Mouse (Mus musculus) embryonic facial prominence, embryonic 15.5 days (tissue): ENCODE data around the gene Col9a3. TPM values are rescaled to one million over a fixed set of nuclear protein-coding genes. Genes with fewer than 3 reads are reported as not detected.

ENCODE experiments used
- ATAC-seq: fragments of 200-750 bp; cut with Nextera tagmentation; 2 replicates; pipeline ENCODE4 v1.8.0; 2017; ENCODE audit warnings: low read depth, moderate TSS enrichment; ENCODE audit not compliant: insufficient number of reproducible peaks, low FRiP score, low TSS enrichment
- H3K27ac ChIP-seq: fragments of 300-500 bp; sonication (generic); replicated peaks from 2 replicates; pipeline ENCODE4 v1.5.1; 2015; ENCODE audit warnings: mild to moderate bottlenecking, inconsistent platforms
- H3K27me3 ChIP-seq: fragments of 300-500 bp; sonication (generic); 2 replicates; pipeline ENCODE4 v1.6.1; 2015; ENCODE audit warnings: inconsistent platforms
- H3K36me3 ChIP-seq: fragments of 300-500 bp; sonication (generic); 2 replicates; pipeline ENCODE4 v1.6.1; 2015; ENCODE audit warnings: mild to moderate bottlenecking, inconsistent platforms
- H3K4me1 ChIP-seq: fragments of 300-500 bp; sonication (generic); 2 replicates; pipeline ENCODE4 v1.6.1; 2015; ENCODE audit warnings: inconsistent platforms
- H3K4me2 ChIP-seq: fragments of 300-500 bp; sonication (generic); replicated peaks from 2 replicates; pipeline ENCODE4 v1.6.1; 2015; ENCODE audit warnings: mild to moderate bottlenecking, inconsistent platforms
- H3K4me3 ChIP-seq: fragments of 300-500 bp; sonication (generic); replicated peaks from 2 replicates; pipeline ENCODE4 v1.5.1; 2015; ENCODE audit warnings: mild to moderate bottlenecking, inconsistent platforms
- H3K9ac ChIP-seq: fragments of 300-500 bp; sonication (generic); 2 replicates; pipeline ENCODE4 v1.6.1; 2015; ENCODE audit warnings: inconsistent platforms
- H3K9me3 ChIP-seq: fragments of 300-500 bp; sonication (generic); replicated peaks from 2 replicates; pipeline ENCODE4 v1.6.1; 2016; ENCODE audit warnings: inconsistent platforms
- WGBS: fragments of 180-500 bp; shearing (Covaris S2); methylation state at CpG from one replicate; pipeline ENCODE4 v1.1.7; 2015; 5-methylcytosine and 5-hydroxymethylcytosine counted together
- polyA plus RNA-seq: library from polyadenylated mRNA; unstranded; fragments of >200 nt; fragmentation: Nextera tagmentation; extraction: Ambion mirVana; gene quantifications from 2 replicates; pipeline ENCODE4 v1.2.1, GENCODE M21; 2015

Col9a3 gene
- polyA plus RNA-seq, 1 experiment from 2014 or later, result 216 TPM

DNA sequence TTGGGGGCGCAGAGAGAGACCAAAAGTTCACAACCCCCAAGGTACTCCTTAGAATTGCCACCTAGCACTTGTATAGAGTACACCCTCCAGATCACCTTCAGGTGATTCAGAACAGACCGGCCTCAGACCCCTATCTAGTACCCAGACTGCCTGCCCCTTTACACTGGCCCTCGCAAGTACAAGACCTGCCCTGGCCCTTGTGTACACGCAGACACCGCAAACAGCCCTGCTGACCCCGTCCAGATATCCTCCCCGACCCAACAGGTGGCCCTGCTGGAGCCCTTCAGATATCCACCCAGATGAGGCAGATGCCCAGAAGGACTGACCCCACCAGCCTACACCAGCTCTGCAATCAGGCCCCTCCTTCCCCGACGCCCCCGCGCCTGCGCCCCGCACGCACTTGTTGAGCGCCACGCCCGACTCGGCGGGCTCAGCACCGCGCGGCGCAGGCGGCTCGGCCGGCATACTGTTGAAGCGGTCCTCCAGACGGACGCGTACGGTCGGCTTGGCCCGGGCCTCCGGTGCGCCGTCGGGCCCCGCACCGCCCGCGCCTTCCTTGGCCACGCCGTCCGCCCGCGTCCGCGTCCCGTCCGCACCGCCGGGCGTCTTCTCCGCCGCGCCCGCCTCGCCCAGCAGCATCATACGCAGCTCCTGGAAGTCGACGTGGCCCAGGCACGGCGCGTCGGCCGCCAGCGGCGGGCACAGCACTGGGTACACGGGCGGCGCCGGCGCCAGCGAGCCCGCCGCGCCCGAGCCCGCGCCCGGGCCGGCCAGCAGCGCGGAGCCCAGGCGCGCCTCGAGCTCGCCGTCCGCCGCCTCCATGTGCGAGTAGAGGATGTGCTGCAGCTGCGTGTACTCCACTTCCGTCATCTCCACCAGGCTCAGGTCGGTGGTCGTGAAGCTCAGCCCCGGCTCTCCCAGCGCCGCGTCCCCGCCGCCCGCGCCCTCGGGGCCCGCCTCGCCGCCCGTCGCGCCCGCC is 44.3 kb downstream of the Col9a3 start:
- peak overlapping the region; percentile 44 for H3K4me3 ChIP-seq
- H3K27me3 ChIP-seq, result peaks cover 56% of the 10 kb centered on the region
- H3K9me3 ChIP-seq, result peaks cover 17% of the 10 kb centered on the region
- 3% methylated on average over 107 of the region's 112 CpGs for WGBS
- peaks cover 8% of the 10 kb centered on the region; the same call in 1 of the 2 replicates for H3K4me1 ChIP-seq
- no peak overlapping the region for H3K27ac ChIP-seq
- ATAC-seq, result peak; percentile 77
- H3K4me2 ChIP-seq, result peak overlapping the region; percentile 56
- H3K9ac ChIP-seq, result no peak overlapping the region
- no peaks in the 10 kb centered on the region for H3K36me3 ChIP-seq

DNA sequence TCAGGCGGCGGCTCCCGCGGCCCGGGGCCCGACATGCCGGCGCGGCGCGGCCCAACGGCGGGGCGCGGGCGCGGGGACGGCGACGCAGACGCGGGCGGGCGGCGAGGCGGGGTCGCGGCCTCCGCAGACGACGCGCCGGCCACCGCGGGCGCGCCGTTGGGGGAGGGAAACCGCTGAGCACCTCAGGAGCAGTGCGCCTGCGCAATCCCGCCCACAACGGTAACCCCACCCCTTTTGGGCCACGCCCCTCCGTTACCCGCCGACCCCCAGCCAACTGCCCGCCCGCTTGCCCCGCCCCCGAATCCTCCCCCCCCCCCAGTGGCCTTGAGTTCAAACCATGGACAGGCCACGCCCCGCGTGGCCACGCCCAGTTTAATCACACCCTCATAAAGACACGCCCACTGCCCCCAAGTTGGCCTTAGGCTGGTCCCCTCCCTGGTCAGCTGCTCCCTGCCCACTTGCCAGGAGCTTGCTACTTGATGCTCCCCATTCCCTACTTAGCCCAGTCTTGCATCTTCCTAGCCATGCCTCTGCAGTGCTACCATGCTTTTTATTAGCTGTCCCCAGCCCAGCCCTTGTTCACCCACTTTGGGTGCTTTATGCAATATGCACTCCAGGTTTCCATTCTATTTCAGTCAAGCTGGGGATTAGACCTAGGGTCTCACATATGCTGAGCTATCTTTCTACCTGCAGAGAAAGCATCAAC is 45.1 kb downstream of the Col9a3 start, which contains the start of gene Tcfl5:
TSS of gene Tcfl5 (minus strand) at position 154 of the 706 bp plus-strand sequence.
- no peak for ATAC-seq
- H3K4me2 ChIP-seq, result peak within 1 kb of the TSS; percentile 56
- H3K9me3 ChIP-seq, result peaks cover 17% of the 10 kb centered on the region
- no peak within 1 kb of the TSS for H3K27ac ChIP-seq
- peaks cover 60% of the 10 kb centered on the region for H3K27me3 ChIP-seq
- WGBS, result 3% methylated on average over 16 of the region's 56 CpGs
- peaks cover 8% of the 10 kb centered on the region; the same call in 1 of the 2 replicates for H3K4me1 ChIP-seq
- H3K9ac ChIP-seq, result no peak within 1 kb of the TSS
- peak within 1 kb of the TSS; percentile 44 for H3K4me3 ChIP-seq
- H3K36me3 ChIP-seq, result no peaks in the 10 kb centered on the region

DNA sequence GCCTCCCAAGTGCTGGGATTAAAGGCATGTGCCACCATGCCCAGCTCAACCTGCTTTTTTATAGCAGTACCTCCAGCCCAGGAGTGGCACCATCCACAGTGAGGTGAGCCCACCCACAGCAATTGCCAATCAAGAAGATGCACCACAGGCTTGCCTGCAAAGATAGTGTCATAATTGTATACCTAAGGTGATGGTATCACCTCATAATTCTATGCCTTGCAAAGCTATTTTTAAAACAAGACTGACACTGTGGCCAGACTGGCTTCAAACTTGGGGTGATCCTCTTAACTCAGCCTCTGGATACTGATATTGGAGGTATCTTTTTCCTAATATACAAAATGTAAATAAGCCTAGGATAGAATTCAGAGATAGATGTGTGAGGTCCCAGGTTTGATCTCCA is 46.0 kb downstream of the Col9a3 start:
- Histone ChIP-seq H3K4me1 (peaks cover 8% of the 10 kb centered on the region; the same call in 1 of the 2 replicates), H3K9me3 (peaks cover 17% of the 10 kb centered on the region), H3K9ac (no peak overlapping the region), H3K4me2 (no peak overlapping the region), H3K36me3 (no peaks in the 10 kb centered on the region), H3K27me3 (peaks cover 60% of the 10 kb centered on the region), H3K27ac (no peak overlapping the region), H3K4me3 (no peak overlapping the region)
- ATAC-seq, result no peak

DNA sequence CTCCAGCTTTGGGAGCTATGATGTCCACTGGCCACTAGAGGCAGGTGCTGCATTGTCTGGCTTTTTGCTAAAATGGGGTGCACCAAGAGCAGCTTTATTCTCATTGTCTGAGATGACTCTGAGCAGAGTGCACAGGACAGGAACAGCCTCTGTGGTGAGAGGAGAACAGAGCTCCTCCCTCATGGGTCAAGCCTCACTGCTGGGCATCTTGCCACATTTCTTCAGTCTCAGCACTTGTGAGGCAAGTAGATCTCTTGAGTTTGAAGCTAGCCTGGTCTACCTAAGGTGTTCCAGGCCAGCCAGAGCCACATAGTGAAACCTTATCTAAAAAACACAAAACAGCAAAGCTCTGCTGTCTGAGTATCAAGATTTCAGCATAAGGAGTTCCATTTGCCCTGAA is 49.3 kb downstream of the Col9a3 start:
- ATAC-seq, result no peak
- Histone ChIP-seq H3K4me2 (no peak overlapping the region), H3K4me3 (no peak overlapping the region), H3K36me3 (no peaks in the 10 kb centered on the region), H3K27ac (no peak overlapping the region), H3K27me3 (peaks cover 35% of the 10 kb centered on the region), H3K9ac (no peak overlapping the region), H3K9me3 (peaks cover 17% of the 10 kb centered on the region), H3K4me1 (peaks cover 4% of the 10 kb centered on the region; the same call in 1 of the 2 replicates)

DNA sequence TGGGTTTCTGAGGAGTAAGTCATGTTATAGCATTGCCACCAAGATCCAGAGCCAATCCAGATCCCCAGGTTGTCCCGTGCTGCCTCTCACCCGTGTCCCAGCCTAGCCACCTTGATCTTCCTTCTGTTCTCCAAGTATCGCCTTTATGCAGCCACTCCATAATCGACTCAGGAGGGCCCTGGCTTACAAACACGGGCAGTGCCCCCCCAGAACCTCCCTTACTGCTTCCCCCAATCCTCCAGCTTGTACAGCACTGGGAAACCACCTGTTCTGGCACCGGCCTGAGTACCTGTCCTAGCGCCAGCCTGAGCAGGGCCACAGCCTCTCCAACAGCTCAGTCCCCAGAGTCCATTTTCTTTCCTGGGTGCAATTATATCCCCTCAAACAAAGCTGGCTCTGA is 57.1 kb downstream of the Col9a3 start:
- Histone ChIP-seq H3K27me3 (no peaks in the 10 kb centered on the region), H3K9ac (no peak overlapping the region), H3K9me3 (no peaks in the 10 kb centered on the region), H3K4me1 (peaks cover 6% of the 10 kb centered on the region), H3K27ac (no peak overlapping the region), H3K4me3 (no peak overlapping the region), H3K4me2 (no peak overlapping the region), H3K36me3 (no peaks in the 10 kb centered on the region)
- WGBS, result 81% methylated on average over 7 of the region's 7 CpGs
- no peak for ATAC-seq

DNA sequence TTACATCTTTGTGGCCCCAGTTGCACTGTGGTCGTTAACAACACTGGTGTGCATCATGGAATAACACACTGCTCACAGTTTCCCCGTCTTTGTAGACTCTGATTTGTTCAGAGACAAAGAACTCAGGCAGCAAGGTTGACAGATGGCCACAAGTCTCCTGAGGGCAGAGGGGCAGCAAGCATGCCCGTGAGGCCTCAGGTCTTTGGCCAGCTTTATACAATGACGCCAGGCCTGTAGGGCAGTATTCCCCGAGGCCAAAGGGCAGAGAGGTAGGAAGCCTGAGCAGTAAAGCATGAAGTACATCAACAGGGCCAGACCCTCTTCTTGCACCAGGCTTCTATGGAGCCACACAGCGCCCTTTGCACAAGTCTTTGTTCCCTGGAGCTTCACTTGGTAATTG is 57.6 kb downstream of the Col9a3 start:
- H3K4me1 ChIP-seq, result peaks cover 8% of the 10 kb centered on the region
- H3K4me3 ChIP-seq, result no peak overlapping the region
- no peak overlapping the region for H3K27ac ChIP-seq
- no peak for ATAC-seq
- H3K9me3 ChIP-seq, result no peaks in the 10 kb centered on the region
- H3K4me2 ChIP-seq, result no peak overlapping the region
- H3K27me3 ChIP-seq, result no peaks in the 10 kb centered on the region
- H3K36me3 ChIP-seq, result no peaks in the 10 kb centered on the region
- WGBS, result 59% methylated on average over 6 of the region's 6 CpGs
- H3K9ac ChIP-seq, result no peak overlapping the region

DNA sequence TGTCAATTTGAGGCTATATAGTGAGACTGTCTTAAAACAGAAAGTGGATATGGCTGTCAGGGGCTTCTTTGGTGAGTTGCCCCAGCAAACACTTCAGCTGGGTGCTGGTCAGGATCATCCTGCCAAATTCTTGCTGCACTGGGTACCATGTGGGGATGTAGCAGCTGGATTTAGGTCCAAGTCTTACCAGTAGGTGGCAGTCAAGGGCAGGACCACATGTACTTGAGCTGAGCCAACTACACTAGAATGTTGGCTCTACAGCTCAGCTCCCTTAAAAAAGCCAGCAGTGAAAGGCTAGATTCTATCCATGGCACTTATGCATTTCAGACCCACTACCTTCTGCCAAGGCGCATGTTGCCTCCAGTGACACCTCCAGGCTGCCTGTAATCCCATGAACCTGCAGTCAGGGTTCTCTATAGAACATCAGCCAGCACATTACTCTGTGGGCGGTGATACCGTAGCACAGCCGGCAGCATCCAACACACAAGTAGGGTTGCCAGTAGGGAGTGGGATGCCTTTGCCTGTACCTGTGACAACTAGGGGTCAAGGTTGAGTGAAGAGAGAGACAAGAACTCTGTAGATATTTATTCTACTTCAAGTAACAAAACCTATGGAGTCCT is 59.9 kb downstream of the Col9a3 start:
- Histone ChIP-seq H3K9ac (no peak overlapping the region), H3K4me3 (no peak overlapping the region), H3K9me3 (no peaks in the 10 kb centered on the region), H3K4me1 (peaks cover 8% of the 10 kb centered on the region), H3K4me2 (no peak overlapping the region), H3K27ac (no peak overlapping the region), H3K36me3 (peaks cover 14% of the 10 kb centered on the region; the same call in 1 of the 2 replicates), H3K27me3 (0 out of 2 replicates have a peak, but pooled peaks cover 3% of the 10 kb centered on the region)
- 75% methylated on average over 4 of the region's 4 CpGs for WGBS
- ATAC-seq, result no peak

DNA sequence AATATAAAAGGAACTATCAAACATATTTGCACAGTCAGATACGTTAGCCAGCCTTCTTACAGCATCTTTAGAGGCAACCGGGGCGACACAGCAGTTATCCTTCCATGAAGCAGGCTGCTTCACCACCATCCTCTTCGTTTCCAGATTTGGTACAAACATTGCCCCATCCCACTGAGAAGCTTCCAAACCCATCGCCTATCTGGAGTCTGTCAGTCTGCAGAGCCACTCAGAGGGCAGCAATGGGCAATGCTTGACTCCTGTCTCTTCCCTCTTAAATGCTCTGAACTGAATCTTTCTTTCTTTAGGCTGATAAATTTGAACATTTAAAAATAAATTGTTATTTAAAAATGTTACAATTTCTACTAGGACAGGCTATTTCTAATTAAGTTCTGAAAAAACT is 60.8 kb downstream of the Col9a3 start:
- Histone ChIP-seq H3K4me2 (no peak overlapping the region), H3K4me3 (no peak overlapping the region), H3K9me3 (no peaks in the 10 kb centered on the region), H3K36me3 (peaks cover 14% of the 10 kb centered on the region; the same call in 1 of the 2 replicates), H3K4me1 (peaks cover 8% of the 10 kb centered on the region), H3K27ac (no peak overlapping the region), H3K27me3 (0 out of 2 replicates have a peak, but pooled peaks cover 3% of the 10 kb centered on the region), H3K9ac (no peak overlapping the region)
- no peak for ATAC-seq
- WGBS, result 88% methylated on average over 5 of the region's 5 CpGs

DNA sequence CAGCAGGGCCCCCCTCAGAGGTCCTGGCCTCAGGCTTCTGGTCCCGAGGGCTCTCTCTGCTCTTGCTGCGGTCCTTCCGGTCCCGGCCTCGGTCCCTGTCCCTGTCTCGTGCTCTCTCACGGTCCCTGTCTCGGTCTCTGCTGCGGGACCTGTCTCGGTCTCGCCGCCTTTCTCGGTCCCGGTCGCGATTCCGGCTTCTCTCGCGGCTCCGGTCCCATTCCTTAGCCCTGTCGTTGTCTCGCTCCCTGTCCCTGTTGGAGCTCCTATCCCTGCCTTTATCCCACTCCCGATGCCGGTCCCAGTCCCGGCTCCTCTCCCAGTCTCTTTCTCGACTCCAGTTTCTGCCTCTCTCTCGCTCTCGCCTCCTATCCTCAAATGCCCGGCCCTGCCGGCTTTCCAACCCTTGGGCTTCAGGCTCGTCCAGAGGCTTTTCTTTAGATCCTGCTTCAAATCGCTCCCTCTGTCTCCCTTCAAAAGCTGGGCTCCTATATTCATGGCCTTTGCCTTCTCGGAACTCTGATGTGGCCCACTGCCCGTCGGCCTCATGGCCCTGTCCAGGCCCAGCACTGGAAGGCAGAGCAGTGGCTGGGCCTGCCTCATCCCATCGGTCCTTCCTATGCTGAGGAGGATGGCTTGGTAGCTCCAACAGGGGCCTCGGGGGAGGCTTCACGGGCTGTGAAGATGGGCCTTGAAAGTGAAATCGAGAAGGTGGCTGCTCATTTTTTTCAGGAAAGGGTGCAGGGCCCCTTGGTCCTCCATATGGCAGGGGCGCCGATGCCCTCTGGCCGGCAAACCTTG is 62.0 kb downstream of the Col9a3 start:
- 23% methylated on average over 42 of the region's 42 CpGs for WGBS
- peak overlapping the region; percentile 15 for H3K4me3 ChIP-seq
- no peak for ATAC-seq

DNA sequence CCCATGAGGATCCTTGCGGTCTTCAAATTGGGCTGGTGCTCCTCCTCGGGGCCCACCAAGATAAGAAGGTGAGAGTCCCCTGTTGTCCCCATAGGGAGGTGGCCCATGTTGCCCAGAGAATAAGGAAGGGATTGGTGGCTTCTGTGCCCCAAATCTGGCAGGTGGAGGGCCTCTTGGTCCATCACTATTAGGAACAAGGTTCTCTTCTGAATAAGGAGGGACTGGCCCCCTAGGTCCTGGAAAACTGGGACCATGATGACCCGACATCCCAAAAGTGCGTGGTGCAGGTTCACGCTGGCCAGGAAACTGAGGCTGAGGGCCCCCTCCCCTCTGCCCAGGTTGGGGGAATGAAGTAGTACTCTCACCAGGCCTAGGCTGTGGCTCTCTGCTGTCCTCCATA is 62.9 kb downstream of the Col9a3 start:
- Histone ChIP-seq H3K27ac (no peak overlapping the region), H3K4me1 (peaks cover 8% of the 10 kb centered on the region), H3K36me3 (peaks cover 22% of the 10 kb centered on the region), H3K4me2 (no peak overlapping the region), H3K9me3 (no peaks in the 10 kb centered on the region), H3K4me3 (no peak overlapping the region), H3K27me3 (0 out of 2 replicates have a peak, but pooled peaks cover 3% of the 10 kb centered on the region), H3K9ac (no peak overlapping the region)
- no peak for ATAC-seq
- WGBS, result 95% methylated on average over 5 of the region's 5 CpGs

More for the DNA sequence above, 62.0 kb downstream of the Col9a3 start:
- H3K4me1 ChIP-seq, result peaks cover 8% of the 10 kb centered on the region
- H3K9ac ChIP-seq, result peak overlapping the region; percentile 12; the same call in 1 of the 2 replicates
- peaks cover 14% of the 10 kb centered on the region; the same call in 1 of the 2 replicates for H3K36me3 ChIP-seq
- H3K27me3 ChIP-seq, result 0 out of 2 replicates have a peak, but pooled peaks cover 3% of the 10 kb centered on the region
- peak overlapping the region; percentile 44 for H3K4me2 ChIP-seq
- no peak overlapping the region for H3K27ac ChIP-seq
- no peaks in the 10 kb centered on the region for H3K9me3 ChIP-seq
